Mouse (Mus musculus) bone marrow macrophage, adult 2 months (primary cell): ENCODE measurements around the gene Cdc37l1.

Source experiments
- CTCF ChIP-seq: IDR thresholded peaks from 2 replicates; pipeline ENCODE4 v1.5.1; 2012; ENCODE audit warnings: low read depth, mild to moderate bottlenecking, low read length, moderate library complexity
- POLR2A ChIP-seq: IDR thresholded peaks from 2 replicates; pipeline ENCODE4 v1.6.1; 2012; ENCODE audit warnings: mild to moderate bottlenecking, low read depth, low read length, borderline replicate concordance

DNA sequence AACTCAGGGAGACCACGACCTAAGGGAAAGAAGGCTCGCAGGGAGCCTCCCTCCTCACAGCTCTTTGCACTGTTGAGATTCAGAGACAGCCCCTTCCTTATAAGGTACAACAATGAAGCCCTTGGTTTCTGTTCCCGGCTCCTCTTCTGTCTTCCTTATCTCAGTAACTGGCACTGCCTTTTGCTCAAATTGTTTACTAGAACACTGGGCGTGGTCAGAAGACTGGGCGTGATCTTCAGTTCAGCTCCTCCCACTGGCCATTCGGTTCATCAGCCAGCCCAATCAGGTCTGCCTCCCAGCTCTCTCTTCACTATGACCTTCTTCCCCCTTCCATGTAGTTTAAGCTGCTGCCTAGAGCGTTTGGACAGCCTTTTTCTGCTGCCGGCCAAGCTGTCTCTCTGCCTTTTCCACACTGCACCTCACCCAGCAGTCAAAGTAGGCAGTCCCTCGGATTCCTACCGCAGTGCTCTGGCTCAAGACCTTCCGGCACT is 76.9 kb downstream of the Cdc37l1 start:
- TF ChIP-seq POLR2A (no peak), CTCF (no peak)
